Mouse (Mus musculus) liver, postnatal 0 days (tissue): ENCODE data around the gene Clcn7.

Source experiments
- CTCF ChIP-seq: sonication (generic); IDR thresholded peaks from 2 replicates; pipeline ENCODE4 v1.5.1; 2016; ENCODE audit warnings: antibody characterized with exemption, low read depth
- EP300 ChIP-seq: IDR thresholded peaks from 2 replicates; pipeline ENCODE4 v1.6.1; 2016; ENCODE audit warnings: antibody characterized with exemption, low read depth, mild to moderate bottlenecking

- TF ChIP-seq CTCF (no peak), EP300 (no peak)
Observed at GRCm38 (mm10) chr17:25096221-25096620, 37.0 kb upstream of the Clcn7 start.
